ENCODE assay signal across 9 mouse cellular contexts in the genomic region with DNA sequence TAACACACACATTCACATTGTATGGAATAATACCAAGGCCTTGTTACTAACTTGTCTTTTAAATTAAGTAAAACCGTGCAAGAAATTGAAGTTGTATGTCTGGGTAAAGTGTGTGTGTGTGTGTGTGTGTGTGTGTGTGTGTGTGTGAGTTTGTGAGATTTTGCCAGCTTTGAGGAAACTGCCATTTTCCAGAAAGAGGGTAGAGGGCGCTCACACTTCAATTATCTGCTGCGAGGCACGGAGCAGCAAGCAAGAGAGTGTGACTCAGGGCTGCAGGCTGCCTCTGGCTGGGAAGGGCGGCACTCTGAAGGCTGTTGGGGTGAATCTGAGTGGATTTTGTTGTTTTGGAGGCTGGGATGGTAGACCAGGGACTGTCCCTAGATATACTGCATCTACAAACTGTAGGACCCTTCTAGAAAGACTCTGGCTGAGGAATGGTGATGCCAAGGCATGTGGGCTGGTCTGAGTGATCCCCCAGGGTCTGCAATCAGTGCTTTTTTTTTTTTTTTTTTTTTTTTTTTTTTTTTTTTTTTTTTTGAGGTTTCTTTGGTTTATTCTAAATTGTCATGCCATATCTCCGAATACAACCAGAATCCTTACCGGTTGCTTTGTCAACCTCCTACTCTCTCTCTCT. TPM values are rescaled to one million over a fixed set of nuclear protein-coding genes. Genes with fewer than 3 reads are reported as not detected.
DNase-seq lines count a peak whose midpoint lies in the region; ATAC-seq and TF ChIP-seq lines count a peak whose summit lies in the region.
"Had no signal": no experiment of that assay in that cellular context is flagged by ENCODE, and none has a peak within 500 bp of the region (broad histone marks: within the 10 kb centered on the region; RNA-seq: fewer than 3 reads in every experiment).

No protein-coding gene starts in this region.

- DNase-seq in testis, postnatal 14 days (ENCODE audit: low spot score) = no peak
- peak; percentile 74 to 78 for DNase-seq in adrenal gland, postnatal 36 days
- peak; percentile 81 for DNase-seq in forebrain, embryonic 11.5 days (ENCODE audit: low spot score)
- no peak for DNase-seq in thymus, postnatal 25 days

- H3ac ChIP-seq in myocyte (ENCODE audit: control insufficient read depth, insufficient read length) = no peak overlapping the region

- H3K4me3 ChIP-seq in testis, adult 2 months (ENCODE audit: control insufficient read depth, low read depth, low read length) = no peak overlapping the region
- no peak overlapping the region for H3K4me3 ChIP-seq in forebrain, embryonic 11.5 days (ENCODE audit: low read depth, low read length)
- no peak overlapping the region for H3K4me3 ChIP-seq in intestine, embryonic 15.5 days (replicated peaks)
- no peak overlapping the region for H3K4me3 ChIP-seq in limb, embryonic 12.5 days (replicated peaks)
- H3K4me3 ChIP-seq in myocyte = no peak overlapping the region
- H3K4me3 ChIP-seq: embryonic facial prominence, embryonic 12.5 days had no signal

- no peaks in the 10 kb centered on the region for H3K36me3 ChIP-seq in testis, adult 2 months (ENCODE audit: control insufficient read depth, insufficient read depth, low read length)
- H3K36me3 ChIP-seq in forebrain, embryonic 11.5 days (ENCODE audit: control insufficient read depth, insufficient read depth, low read length) = no peaks in the 10 kb centered on the region
- H3K36me3 ChIP-seq in intestine, embryonic 15.5 days = no peaks in the 10 kb centered on the region
- no peaks in the 10 kb centered on the region for H3K36me3 ChIP-seq in limb, embryonic 12.5 days
- H3K36me3 ChIP-seq in myocyte (ENCODE audit: control insufficient read depth, insufficient read depth) = no peaks in the 10 kb centered on the region
- H3K36me3 ChIP-seq: embryonic facial prominence, embryonic 12.5 days had no signal

- peak; percentile 63; the same call in 1 of the 2 replicates for TF ChIP-seq CTCF in testis, adult 2 months (IDR thresholded peaks at IDR 0.05; ENCODE audit: control insufficient read depth, insufficient read depth, insufficient replicate concordance, low read depth, low read length)

- no peak overlapping the region for H3K27ac ChIP-seq in testis, adult 2 months (ENCODE audit: control insufficient read depth, insufficient read depth, low read depth, low read length)
- H3K27ac ChIP-seq in forebrain, embryonic 11.5 days (ENCODE audit: low read depth, low read length) = no peak overlapping the region
- H3K27ac ChIP-seq in intestine, embryonic 15.5 days = no peak overlapping the region
- H3K27ac ChIP-seq in limb, embryonic 12.5 days = no peak overlapping the region
- H3K27ac ChIP-seq: embryonic facial prominence, embryonic 12.5 days had no signal

- H3K27me3 ChIP-seq in testis, adult 2 months (ENCODE audit: control insufficient read depth, insufficient read depth, low read length) = no peaks in the 10 kb centered on the region
- H3K27me3 ChIP-seq in forebrain, embryonic 11.5 days (ENCODE audit: control insufficient read depth, insufficient read depth, low read length) = peaks cover 14% of the 10 kb centered on the region
- H3K27me3 ChIP-seq in intestine, embryonic 15.5 days (replicated peaks) = peaks cover 25% of the 10 kb centered on the region
- H3K27me3 ChIP-seq in limb, embryonic 12.5 days = peaks cover 14% of the 10 kb centered on the region
- H3K27me3 ChIP-seq in myocyte (ENCODE audit: control insufficient read depth, insufficient read depth, insufficient read length) = no peaks in the 10 kb centered on the region

- H3K79me2 ChIP-seq in myocyte (ENCODE audit: control insufficient read depth, insufficient read depth) = no peaks in the 10 kb centered on the region

- WGBS in forebrain, embryonic 11.5 days = 12% methylated on average over 7 of the region's 7 CpGs
- WGBS in intestine, embryonic 15.5 days = 16% methylated on average over 7 of the region's 7 CpGs
- 19% methylated on average over 7 of the region's 7 CpGs for WGBS in limb, embryonic 12.5 days

- no peaks in the 10 kb centered on the region for H3K4me1 ChIP-seq in testis, adult 2 months (ENCODE audit: control insufficient read depth, insufficient read depth, low read length)
- no peaks in the 10 kb centered on the region for H3K4me1 ChIP-seq in forebrain, embryonic 11.5 days (replicated peaks; ENCODE audit: control insufficient read depth, insufficient read depth, low read length)
- no peaks in the 10 kb centered on the region for H3K4me1 ChIP-seq in intestine, embryonic 15.5 days (replicated peaks)
- H3K4me1 ChIP-seq in limb, embryonic 12.5 days (replicated peaks) = peaks cover 2% of the 10 kb centered on the region; the same call in 1 of the 2 replicates
- H3K4me1 ChIP-seq: embryonic facial prominence, embryonic 12.5 days had no signal

- no peak overlapping the region for H3K9ac ChIP-seq in forebrain, embryonic 11.5 days (ENCODE audit: low read length)
- H3K9ac ChIP-seq in intestine, embryonic 15.5 days = no peak overlapping the region
- no peak overlapping the region for H3K9ac ChIP-seq in limb, embryonic 12.5 days (replicated peaks)
- H3K9ac ChIP-seq: embryonic facial prominence, embryonic 12.5 days had no signal

- ATAC-seq in forebrain, embryonic 11.5 days (replicated peaks; ENCODE audit: low FRiP score) = peak; percentile 51; the same call in 1 of the 2 replicates
- ATAC-seq in intestine, embryonic 15.5 days = peak; percentile 71; the same call in 1 of the 2 replicates
- ATAC-seq in limb, embryonic 12.5 days (ENCODE audit: insufficient number of reproducible peaks, insufficient read depth, low FRiP score, low TSS enrichment, low read depth) = peak; percentile 76; the same call in 1 of the 2 replicates

- no peaks in the 10 kb centered on the region for H3K9me3 ChIP-seq in forebrain, embryonic 11.5 days (ENCODE audit: control insufficient read depth, low read length)
- H3K9me3 ChIP-seq in intestine, embryonic 15.5 days = no peaks in the 10 kb centered on the region
- H3K9me3 ChIP-seq in limb, embryonic 12.5 days = no peaks in the 10 kb centered on the region

- H3K4me2 ChIP-seq in forebrain, embryonic 11.5 days (ENCODE audit: low read depth, low read length, severe bottlenecking) = no peak overlapping the region
- H3K4me2 ChIP-seq in intestine, embryonic 15.5 days (replicated peaks) = no peak overlapping the region
- H3K4me2 ChIP-seq in limb, embryonic 12.5 days = no peak overlapping the region
- H3K4me2 ChIP-seq in myocyte (ENCODE audit: low read depth) = peak overlapping the region; percentile 28
- H3K4me2 ChIP-seq: embryonic facial prominence, embryonic 12.5 days had no signal

- TF ChIP-seq POLR2A in testis, adult 2 months (IDR thresholded peaks at IDR 0.05; ENCODE audit: control insufficient read depth, low read depth, low read length) = no peak
- no peak for TF ChIP-seq POLR2A in myocyte (IDR thresholded peaks at IDR 0.05; ENCODE audit: insufficient read length, low read depth)

TF ChIP-seq in myocyte, 11 proteins besides CTCF, POLR2A, EP300 and RAD21:
- TF ChIP-seq SRF (IDR thresholded peaks at IDR 0.05; ENCODE audit: control insufficient read depth, insufficient read length, low read depth) (no peak), POLR2AphosphoS2 (IDR thresholded peaks at IDR 0.05; ENCODE audit: insufficient read length, low read depth) (no peak), TCF12 (IDR thresholded peaks at IDR 0.05; ENCODE audit: insufficient read depth, poor library complexity, severe bottlenecking) (no peak), MYOD1 (IDR thresholded peaks at IDR 0.05; ENCODE audit: control insufficient read depth in 1 of 3, insufficient read length in 2 of 3, low read depth in 2 of 3) (no peak), CEBPB (IDR thresholded peaks at IDR 0.05; ENCODE audit: insufficient read depth, poor library complexity, severe bottlenecking) (no peak), MAX (IDR thresholded peaks at IDR 0.05; ENCODE audit: low read depth) (no peak), REST (IDR thresholded peaks at IDR 0.05; ENCODE audit: insufficient read depth, insufficient read length) (no peak)
TF ChIP-seq in myocyte: peak in this region for 0.

RNA-seq across cellular contexts. Expression of a gene that starts 39.9 kb away (rescaled TPM):
- polyA plus RNA-seq in testis, adult 2 months (2012; rRNA removed) = 18.0 and 20.1 TPM in 2 replicates
- total RNA-seq in adrenal gland, postnatal 36 days (2021) = 100 to 1,000 TPM in 1 of 2 experiments, 10 to 100 TPM in 1; 92.7 to 110 TPM
- polyA plus RNA-seq in forebrain, embryonic 11.5 days (2014; fragmentation: Nextera tagmentation; extraction: Ambion mirVana) = 30.4 and 31.1 TPM in 2 replicates
- polyA plus RNA-seq in intestine, embryonic 15.5 days (2015; fragmentation: Nextera tagmentation; extraction: Ambion mirVana) = 27.7 and 28.5 TPM in 2 replicates
- 43.0 and 49.4 TPM in 2 replicates for polyA plus RNA-seq in limb, embryonic 12.5 days (2016; fragmentation: Nextera tagmentation; extraction: Ambion mirVana)
- polyA plus RNA-seq in myocyte (2012; fragmentation: generic; extraction: Trizol) = 117 TPM

Comparison
In these comparisons a context has a peak if more than half of its experiments do, and no peak if none do; other contexts are left out.
1. DNase-seq: peak in adrenal gland, postnatal 36 days (2 of 2) and forebrain, embryonic 11.5 days (single experiment); none in testis, postnatal 14 days (single experiment) and thymus, postnatal 25 days (single experiment).
2. Peak in every context shown above with its lines, with median percentiles within 50 percentile points of each other: ATAC-seq.